Mouse (Mus musculus) lung, adult 2 months (tissue): ENCODE data around the gene Ccin.

Source experiments
- CTCF ChIP-seq: fragments of 200-500 bp; IDR thresholded peaks from 2 replicates; pipeline ENCODE4 v1.5.1; 2011; ENCODE audit warnings: mild to moderate bottlenecking, low read length, control low read depth; ENCODE audit not compliant: insufficient read depth
- POLR2A ChIP-seq: fragments of 200-500 bp; IDR thresholded peaks from 2 replicates; pipeline ENCODE4 v1.6.1; 2011; ENCODE audit warnings: low read depth, mild to moderate bottlenecking, control low read depth, low read length, borderline replicate concordance; ENCODE audit errors: extremely low read depth

- TF ChIP-seq CTCF (no peak), POLR2A (no peak)
Observed at GRCm38 (mm10) chr4:43941315-43941714, 42.0 kb upstream of the Ccin start.
